Mouse (Mus musculus): Measurements from ENCODE around the gene Sgk1.

- TF ChIP-seq ZNF384 (IDR thresholded peaks at IDR 0.05; ENCODE audit: low read depth, low read length) = no peak
- no peak for TF ChIP-seq ZC3H11A (IDR thresholded peaks at IDR 0.05; ENCODE audit: borderline replicate concordance, low read depth, low read length)
- no peak for TF ChIP-seq CHD2 (IDR thresholded peaks at IDR 0.05; ENCODE audit: low read depth, low read length)
- no peak for TF ChIP-seq MAFK (IDR thresholded peaks at IDR 0.05; ENCODE audit: insufficient read depth, low read depth, low read length)
- TF ChIP-seq HCFC1 (IDR thresholded peaks at IDR 0.05; ENCODE audit: borderline replicate concordance, insufficient read depth, low read length) = no peak
Measured at GRCm38 (mm10) chr10:21922716-21923350, 40.8 kb downstream of the Sgk1 start.

All from ES-E14 (cell line).